Mouse (Mus musculus): ENCODE measurements around the gene Btbd35f16. TPM values are rescaled to one million over a fixed set of nuclear protein-coding genes. Genes with fewer than 3 reads are reported as not detected.
"Not testable (repeated sequence)": the region's sequence is repeated elsewhere in the genome, so short reads cannot be mapped to it uniquely, and the experiment has no call there.

Btbd35f16 gene
- not detected in 2 replicates for polyA plus RNA-seq (2014; fragmentation: Nextera tagmentation; extraction: Ambion mirVana)

GRCm38 (mm10) chrX:3956902-3957301 lies at the start of gene Btbd35f16:
TSS of gene Btbd35f16 (minus strand) at chrX:3957002.
- not testable (repeated sequence) for H3K4me3 ChIP-seq (ENCODE audit: low read depth, low read length); DNase-seq

More at GRCm38 (mm10) chrX:3956902-3957301, at the start of gene Btbd35f16:
- H3K4me1 ChIP-seq (ENCODE audit: insufficient read depth); H3K27me3 ChIP-seq (ENCODE audit: insufficient read depth, low read length); H3K4me2 ChIP-seq; H3K36me3 ChIP-seq (ENCODE audit: insufficient read depth); H3K9ac ChIP-seq; H3K9me3 ChIP-seq (ENCODE audit: low read depth, low read length); ATAC-seq (ENCODE audit: insufficient read depth); H3K27ac ChIP-seq (ENCODE audit: low read depth): not testable (repeated sequence)
- no CpG with 5 or more reads among the region's 3 CpGs for WGBS

Other genes starting within 250 kb of the Btbd35f16 start
- not detected in 2 replicates for gene Btbd35f10, start 204.1 kb downstream of the Btbd35f16 start, polyA plus RNA-seq (2014; fragmentation: Nextera tagmentation; extraction: Ambion mirVana)
- gene Btbd35f3, start 80.7 kb upstream of the Btbd35f16 start, polyA plus RNA-seq (2014; fragmentation: Nextera tagmentation; extraction: Ambion mirVana), result not detected in 2 replicates
- not detected in 2 replicates for gene Btbd35f28, start 239.6 kb upstream of the Btbd35f16 start, polyA plus RNA-seq (2014; fragmentation: Nextera tagmentation; extraction: Ambion mirVana)

Measured in lung, embryonic 14.5 days (tissue).